Mouse (Mus musculus) midbrain, embryonic 16.5 days (tissue): ENCODE measurements around the gene Efcab5. TPM values are rescaled to one million over a fixed set of nuclear protein-coding genes. Genes with fewer than 3 reads are reported as not detected.

Source experiments
- microRNA counts: library from miRNA; unstranded; fragments of <30 nt; microRNA quantifications from one replicate; lab custom pipeline; 2016
- microRNA-seq: library from miRNA; unstranded; fragments of <30 nt; microRNA quantifications from one replicate; pipeline ENCODE4, GENCODE M21; 2017
- polyA plus RNA-seq: library from polyadenylated mRNA; unstranded; fragments of >200 nt; fragmentation: Nextera tagmentation; extraction: Ambion mirVana; gene quantifications from 2 replicates; pipeline ENCODE4 v1.2.1, GENCODE M21; 2015

Gene Efcab5
- polyA plus RNA-seq, 1 experiment from 2014 or later, result 1.5 TPM

MicroRNA genes within 50 kb of the gene (microRNA counts, 519-probe panel; counts per million panel counts)
- microRNA mmu-miR-423-3p (lab: Ali Mortazavi, UCI) (2,377 counts per million, percentile 71 among the panel's probes with 10 or more counts), microRNA mmu-miR-423-5p (lab: Ali Mortazavi, UCI) (2,401 counts per million, percentile 71 among the panel's probes with 10 or more counts)

Small RNA genes within 50 kb of the gene (microRNA-seq; reads per million reads assigned to microRNA genes)
- gene Mir423, result 3,087 reads per million, percentile 87 among the genes with 10 or more reads in this experiment

Other genes with a start within 250 kb of the Efcab5 start
- gene Slc6a4, start 190.4 kb downstream of the Efcab5 start, polyA plus RNA-seq, result 7.8 and 10.9 TPM in 2 replicates
- gene Nsrp1, start 110.5 kb downstream of the Efcab5 start, polyA plus RNA-seq, result 48.8 and 50.2 TPM in 2 replicates
- gene Ssh2, start 27.3 kb upstream of the Efcab5 start, polyA plus RNA-seq, result 20.2 and 21.2 TPM in 2 replicates